Mouse (Mus musculus): Measurements from ENCODE around the gene Tekt4. TPM values are rescaled to one million over a fixed set of nuclear protein-coding genes. Genes with fewer than 3 reads are reported as not detected.

Gene Tekt4
- polyA plus RNA-seq, 2 experiments: 0.05 TPM; not detected in 1

GRCm38 (mm10) chr17:25472044-25472443 lies 17.6 kb downstream of the Tekt4 start:
- DNase-seq (ENCODE audit: low spot score): no peak
- H3K4me3 ChIP-seq (replicated peaks; ENCODE audit: low read length): no peak overlapping the region
- ATAC-seq (ENCODE audit: low FRiP score, low read depth): no peak
- no peak overlapping the region for H3K27ac ChIP-seq (replicated peaks; ENCODE audit: low read depth, low read length)
- H3K36me3 ChIP-seq (ENCODE audit: control insufficient read depth, insufficient read depth, low read length): no peaks in the 10 kb centered on the region
- no peak for TF ChIP-seq POLR2A (IDR thresholded peaks at IDR 0.05; ENCODE audit: borderline replicate concordance, extremely low read depth, insufficient read depth, insufficient read length)
- H3K9me3 ChIP-seq (ENCODE audit: control insufficient read depth, low read length): no peaks in the 10 kb centered on the region
- H3K4me2 ChIP-seq (replicated peaks; ENCODE audit: low read depth, low read length, severe bottlenecking): no peak overlapping the region
- 50% methylated on average over 14 of the region's 14 CpGs for WGBS
- 0 out of 2 replicates have a peak, but pooled peaks cover 4% of the 10 kb centered on the region for H3K4me1 ChIP-seq (ENCODE audit: control insufficient read depth, insufficient read depth, low read length)
- H3K27me3 ChIP-seq (ENCODE audit: control insufficient read depth, insufficient read depth, low read length): peaks cover 3% of the 10 kb centered on the region; the same call in 1 of the 2 replicates
- no peak overlapping the region for H3K9ac ChIP-seq (ENCODE audit: low read depth, low read length, severe bottlenecking)

- Histone ChIP-seq H3K9me3 (ENCODE audit: control insufficient read depth, low read length) (no peaks in the 10 kb centered on the region), H3K27ac (replicated peaks; ENCODE audit: low read depth, low read length) (no peak overlapping the region), H3K4me2 (replicated peaks; ENCODE audit: low read depth, low read length, severe bottlenecking) (peak overlapping the region; percentile 81), H3K4me3 (replicated peaks; ENCODE audit: low read length) (peak overlapping the region; percentile 38), H3K9ac (ENCODE audit: low read depth, low read length, severe bottlenecking) (peak overlapping the region; percentile 42), H3K27me3 (ENCODE audit: control insufficient read depth, insufficient read depth, low read length) (peaks cover 3% of the 10 kb centered on the region; the same call in 1 of the 2 replicates), H3K36me3 (ENCODE audit: control insufficient read depth, insufficient read depth, low read length) (no peaks in the 10 kb centered on the region), H3K4me1 (ENCODE audit: control insufficient read depth, insufficient read depth, low read length) (0 out of 2 replicates have a peak, but pooled peaks cover 4% of the 10 kb centered on the region)
- ATAC-seq (ENCODE audit: low FRiP score, low read depth): peak; percentile 84
- DNase-seq (ENCODE audit: low spot score): peak; percentile 65
- TF ChIP-seq POLR2A (IDR thresholded peaks at IDR 0.05; ENCODE audit: borderline replicate concordance, extremely low read depth, insufficient read depth, insufficient read length): no peak
- 2% methylated on average over 38 of the region's 38 CpGs for WGBS
These were observed 20.1 kb downstream of the Tekt4 start for GRCm38 (mm10) chr17:25474330-25475077.

GRCm38 (mm10) chr17:25475946-25476744 lies 21.7 kb downstream of the Tekt4 start:
- Histone ChIP-seq H3K27ac (replicated peaks; ENCODE audit: low read depth, low read length) (no peak overlapping the region), H3K36me3 (ENCODE audit: control insufficient read depth, insufficient read depth, low read length) (no peaks in the 10 kb centered on the region), H3K4me2 (replicated peaks; ENCODE audit: low read depth, low read length, severe bottlenecking) (no peak overlapping the region), H3K27me3 (ENCODE audit: control insufficient read depth, insufficient read depth, low read length) (peaks cover 3% of the 10 kb centered on the region; the same call in 1 of the 2 replicates), H3K9me3 (ENCODE audit: control insufficient read depth, low read length) (no peaks in the 10 kb centered on the region), H3K4me1 (ENCODE audit: control insufficient read depth, insufficient read depth, low read length) (0 out of 2 replicates have a peak, but pooled peaks cover 4% of the 10 kb centered on the region), H3K9ac (ENCODE audit: low read depth, low read length, severe bottlenecking) (no peak overlapping the region), H3K4me3 (replicated peaks; ENCODE audit: low read length) (no peak overlapping the region)
- ATAC-seq (ENCODE audit: low FRiP score, low read depth): no peak
- DNase-seq (ENCODE audit: low spot score): peak; percentile 77
- no peak for TF ChIP-seq POLR2A (IDR thresholded peaks at IDR 0.05; ENCODE audit: borderline replicate concordance, extremely low read depth, insufficient read depth, insufficient read length)
- WGBS: 40% methylated on average over 19 of the region's 19 CpGs

DNA sequence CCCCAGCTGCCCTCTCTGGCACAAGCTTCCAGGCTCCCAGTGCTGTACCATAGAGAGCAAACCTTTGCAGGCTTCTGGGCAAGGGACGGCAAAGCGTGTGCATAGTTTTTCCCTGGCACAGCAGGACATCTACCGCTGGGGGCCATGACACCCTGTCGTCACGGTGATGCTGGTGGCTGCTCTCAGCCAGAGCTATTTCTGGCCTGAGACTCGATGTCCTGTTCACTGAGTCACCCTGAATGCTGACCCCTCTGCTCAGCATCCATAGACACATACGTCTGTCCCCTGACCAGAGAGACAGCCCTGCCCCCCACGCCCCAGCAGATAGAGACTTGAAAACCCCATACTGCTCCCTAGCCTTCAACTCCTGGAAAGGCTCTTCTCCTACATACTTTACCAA lies 25.7 kb downstream of the Tekt4 start:
- H3K27ac ChIP-seq (replicated peaks; ENCODE audit: low read depth, low read length): no peak overlapping the region
- no peaks in the 10 kb centered on the region for H3K36me3 ChIP-seq (ENCODE audit: control insufficient read depth, insufficient read depth, low read length)
- 45% methylated on average over 8 of the region's 8 CpGs for WGBS
- no peak overlapping the region for H3K4me2 ChIP-seq (replicated peaks; ENCODE audit: low read depth, low read length, severe bottlenecking)
- H3K9ac ChIP-seq (ENCODE audit: low read depth, low read length, severe bottlenecking): no peak overlapping the region
- H3K4me3 ChIP-seq (replicated peaks; ENCODE audit: low read length): no peak overlapping the region
- no peaks in the 10 kb centered on the region for H3K9me3 ChIP-seq (ENCODE audit: control insufficient read depth, low read length)
- no peaks in the 10 kb centered on the region for H3K4me1 ChIP-seq (ENCODE audit: control insufficient read depth, insufficient read depth, low read length)
- DNase-seq (ENCODE audit: low spot score) (no peak), ATAC-seq (ENCODE audit: low FRiP score, low read depth) (no peak)
- no peak for TF ChIP-seq POLR2A (IDR thresholded peaks at IDR 0.05; ENCODE audit: borderline replicate concordance, extremely low read depth, insufficient read depth, insufficient read length)
- H3K27me3 ChIP-seq (ENCODE audit: control insufficient read depth, insufficient read depth, low read length): no peaks in the 10 kb centered on the region

DNA sequence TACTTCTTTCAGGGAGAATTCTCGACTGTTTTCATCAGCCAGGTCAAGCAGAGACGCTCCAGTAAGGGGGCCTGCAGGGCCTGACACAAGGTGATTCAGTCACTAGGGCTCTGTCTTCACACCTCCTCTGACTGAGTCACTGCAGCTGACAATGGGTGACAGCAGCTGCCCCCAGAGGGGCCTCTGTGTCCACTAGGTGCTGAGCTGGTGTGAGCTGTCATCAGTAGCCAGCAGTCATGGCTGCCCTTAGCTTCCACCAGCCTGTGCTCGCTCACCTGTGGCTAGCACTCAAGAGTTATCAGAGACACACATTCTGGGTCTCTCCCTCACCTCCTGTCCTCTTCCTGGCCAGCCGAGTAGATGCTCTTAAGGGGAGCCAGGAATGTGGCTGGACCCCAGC lies 26.4 kb downstream of the Tekt4 start:
- 65% methylated on average over 4 of the region's 4 CpGs for WGBS
- Histone ChIP-seq H3K4me1 (ENCODE audit: control insufficient read depth, insufficient read depth, low read length) (no peaks in the 10 kb centered on the region), H3K36me3 (ENCODE audit: control insufficient read depth, insufficient read depth, low read length) (no peaks in the 10 kb centered on the region), H3K4me3 (replicated peaks; ENCODE audit: low read length) (no peak overlapping the region), H3K27ac (replicated peaks; ENCODE audit: low read depth, low read length) (no peak overlapping the region), H3K9ac (ENCODE audit: low read depth, low read length, severe bottlenecking) (no peak overlapping the region), H3K27me3 (ENCODE audit: control insufficient read depth, insufficient read depth, low read length) (no peaks in the 10 kb centered on the region), H3K4me2 (replicated peaks; ENCODE audit: low read depth, low read length, severe bottlenecking) (no peak overlapping the region), H3K9me3 (ENCODE audit: control insufficient read depth, low read length) (no peaks in the 10 kb centered on the region)
- no peak for DNase-seq (ENCODE audit: low spot score)
- ATAC-seq (ENCODE audit: low FRiP score, low read depth): no peak
- no peak for TF ChIP-seq POLR2A (IDR thresholded peaks at IDR 0.05; ENCODE audit: borderline replicate concordance, extremely low read depth, insufficient read depth, insufficient read length)

Data from limb, embryonic 14.5 days (tissue).